Mouse (Mus musculus): ENCODE data around the gene Cd151. TPM values are rescaled to one million over a fixed set of nuclear protein-coding genes. Genes with fewer than 3 reads are reported as not detected.

Gene Cd151
- polyA plus RNA-seq, 1 experiment from 2014 or later: 49.6 TPM

DNA sequence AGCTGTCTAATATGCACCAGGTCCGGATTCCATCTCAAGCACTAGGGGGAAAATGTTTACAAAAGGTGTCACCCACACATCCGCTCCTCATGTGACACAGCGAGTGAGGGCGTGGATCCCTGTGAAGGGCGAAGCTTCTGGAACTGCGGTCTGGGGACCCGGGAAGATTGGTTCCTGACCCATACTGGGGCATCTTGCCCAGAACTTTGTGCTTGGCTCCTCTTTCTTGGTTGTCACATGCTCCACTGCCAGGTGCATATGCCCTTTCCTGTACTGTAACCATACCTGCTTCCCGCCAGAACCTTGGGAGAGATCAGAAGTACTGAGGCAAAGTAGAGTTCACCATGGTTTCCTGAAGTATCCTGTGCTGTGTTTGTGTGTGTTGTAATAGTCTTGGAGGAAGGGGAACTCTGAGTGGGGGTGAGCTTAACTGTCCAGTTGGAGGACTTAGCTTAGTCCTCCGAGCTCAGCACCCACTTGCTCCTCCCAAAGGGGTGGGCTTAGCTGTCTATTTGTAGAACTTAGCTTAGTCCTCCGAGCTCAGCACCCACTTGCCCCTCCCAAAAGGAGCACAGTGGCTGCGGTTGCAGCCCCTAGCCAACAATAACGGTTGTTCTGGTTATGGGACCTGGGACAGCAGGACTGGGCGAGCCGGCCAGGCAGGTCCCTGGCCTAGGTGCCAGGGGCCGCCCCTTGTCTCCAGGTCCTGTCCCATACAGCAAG is 6.6 kb upstream of the Cd151 start, which contains the start of gene Cracr2b:
Cracr2b (plus strand) TSS at position 704 of the 723 bp plus-strand sequence.
- Histone ChIP-seq H3K9ac (replicated peaks; ENCODE audit: low read depth, low read length) (peak within 1 kb of the TSS; percentile 45), H3K36me3 (ENCODE audit: control insufficient read depth, insufficient read depth, low read length) (peaks cover 8% of the 10 kb centered on the region; the same call in 1 of the 2 replicates), H3K4me3 (ENCODE audit: low read depth, low read length) (peak within 1 kb of the TSS; percentile 18), H3K27me3 (ENCODE audit: control insufficient read depth, insufficient read depth, low read length) (peaks cover 49% of the 10 kb centered on the region), H3K4me2 (ENCODE audit: low read depth, low read length) (peak within 1 kb of the TSS; percentile 54), H3K9me3 (ENCODE audit: control insufficient read depth, low read length) (no peaks in the 10 kb centered on the region), H3K27ac (ENCODE audit: low read depth, low read length) (no peak within 1 kb of the TSS), H3K4me1 (ENCODE audit: control insufficient read depth, insufficient read depth, low read length) (peaks cover 14% of the 10 kb centered on the region)
- no peak for ATAC-seq (ENCODE audit: low read depth)
- 81% methylated on average over 15 of the region's 15 CpGs for WGBS

- no peak overlapping the region for H3K27ac ChIP-seq (ENCODE audit: low read depth, low read length)
- WGBS: 3% methylated on average over 42 of the region's 59 CpGs
These were observed 5.5 kb upstream of the Cd151 start for GRCm38 (mm10) chr7:141461521-141462332.

DNA sequence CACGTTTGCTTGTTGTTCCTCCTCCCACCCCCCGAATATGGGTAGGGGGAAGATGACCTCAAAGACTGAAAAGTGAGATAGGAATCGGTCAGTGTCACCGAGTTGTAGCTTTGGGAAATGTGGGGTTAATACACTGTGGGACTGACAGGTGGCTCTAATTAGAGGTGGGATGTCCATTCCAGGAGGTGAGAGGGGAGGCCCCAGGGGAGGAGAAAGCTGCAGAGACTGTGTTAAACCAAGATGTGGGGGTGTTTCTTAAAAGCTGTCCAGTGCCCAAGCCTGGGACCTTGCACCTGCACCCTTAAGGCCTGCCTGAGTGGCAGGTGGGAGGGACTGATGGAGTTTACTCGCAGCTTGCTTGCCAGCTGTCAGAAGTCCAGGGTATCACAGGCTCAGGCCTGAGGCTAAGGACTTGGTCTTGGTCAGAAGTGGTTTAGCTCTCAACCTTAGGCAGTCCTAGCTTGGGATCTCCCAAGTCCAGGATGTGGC is 4.8 kb upstream of the Cd151 start:
- 11% methylated on average over 5 of the region's 5 CpGs for WGBS
- peak overlapping the region; percentile 18 for H3K4me3 ChIP-seq (ENCODE audit: low read depth, low read length)
- peak overlapping the region; percentile 54; the same call in 1 of the 2 replicates for H3K4me2 ChIP-seq (ENCODE audit: low read depth, low read length)
- peak overlapping the region; percentile 45; the same call in 1 of the 2 replicates for H3K9ac ChIP-seq (replicated peaks; ENCODE audit: low read depth, low read length)
- H3K4me1 ChIP-seq (ENCODE audit: control insufficient read depth, insufficient read depth, low read length): peaks cover 9% of the 10 kb centered on the region; the same call in 1 of the 2 replicates
- H3K36me3 ChIP-seq (ENCODE audit: control insufficient read depth, insufficient read depth, low read length): peaks cover 8% of the 10 kb centered on the region; the same call in 1 of the 2 replicates
- no peak overlapping the region for H3K27ac ChIP-seq (ENCODE audit: low read depth, low read length)
- no peak for ATAC-seq (ENCODE audit: low read depth)
- H3K9me3 ChIP-seq (ENCODE audit: control insufficient read depth, low read length): no peaks in the 10 kb centered on the region
- peaks cover 52% of the 10 kb centered on the region for H3K27me3 ChIP-seq (ENCODE audit: control insufficient read depth, insufficient read depth, low read length)

More at GRCm38 (mm10) chr7:141461521-141462332, 5.5 kb upstream of the Cd151 start:
- Histone ChIP-seq H3K4me1 (ENCODE audit: control insufficient read depth, insufficient read depth, low read length) (peaks cover 6% of the 10 kb centered on the region; the same call in 1 of the 2 replicates), H3K9ac (replicated peaks; ENCODE audit: low read depth, low read length) (peak overlapping the region; percentile 45), H3K36me3 (ENCODE audit: control insufficient read depth, insufficient read depth, low read length) (peaks cover 8% of the 10 kb centered on the region; the same call in 1 of the 2 replicates), H3K27me3 (ENCODE audit: control insufficient read depth, insufficient read depth, low read length) (peaks cover 52% of the 10 kb centered on the region), H3K9me3 (ENCODE audit: control insufficient read depth, low read length) (no peaks in the 10 kb centered on the region), H3K4me3 (ENCODE audit: low read depth, low read length) (peak overlapping the region; percentile 18), H3K4me2 (ENCODE audit: low read depth, low read length) (peak overlapping the region; percentile 54)
- no peak for ATAC-seq (ENCODE audit: low read depth)

GRCm38 (mm10) chr7:141463824-141464602 is 3.2 kb upstream of the Cd151 start:
- peaks cover 13% of the 10 kb centered on the region for H3K4me1 ChIP-seq (ENCODE audit: control insufficient read depth, insufficient read depth, low read length)
- H3K36me3 ChIP-seq (ENCODE audit: control insufficient read depth, insufficient read depth, low read length): peaks cover 8% of the 10 kb centered on the region; the same call in 1 of the 2 replicates
- no peak overlapping the region for H3K27ac ChIP-seq (ENCODE audit: low read depth, low read length)
- peaks cover 52% of the 10 kb centered on the region for H3K27me3 ChIP-seq (ENCODE audit: control insufficient read depth, insufficient read depth, low read length)
- ATAC-seq (ENCODE audit: low read depth): no peak
- WGBS: 14% methylated on average over 12 of the region's 12 CpGs
- H3K9me3 ChIP-seq (ENCODE audit: control insufficient read depth, low read length): no peaks in the 10 kb centered on the region
- no peak overlapping the region for H3K4me3 ChIP-seq (ENCODE audit: low read depth, low read length)
- H3K9ac ChIP-seq (replicated peaks; ENCODE audit: low read depth, low read length): 0 out of 2 replicates have a peak overlapping the region, but pooled peaks have one; percentile 1
- peak overlapping the region; percentile 32; the same call in 1 of the 2 replicates for H3K4me2 ChIP-seq (ENCODE audit: low read depth, low read length)

DNA sequence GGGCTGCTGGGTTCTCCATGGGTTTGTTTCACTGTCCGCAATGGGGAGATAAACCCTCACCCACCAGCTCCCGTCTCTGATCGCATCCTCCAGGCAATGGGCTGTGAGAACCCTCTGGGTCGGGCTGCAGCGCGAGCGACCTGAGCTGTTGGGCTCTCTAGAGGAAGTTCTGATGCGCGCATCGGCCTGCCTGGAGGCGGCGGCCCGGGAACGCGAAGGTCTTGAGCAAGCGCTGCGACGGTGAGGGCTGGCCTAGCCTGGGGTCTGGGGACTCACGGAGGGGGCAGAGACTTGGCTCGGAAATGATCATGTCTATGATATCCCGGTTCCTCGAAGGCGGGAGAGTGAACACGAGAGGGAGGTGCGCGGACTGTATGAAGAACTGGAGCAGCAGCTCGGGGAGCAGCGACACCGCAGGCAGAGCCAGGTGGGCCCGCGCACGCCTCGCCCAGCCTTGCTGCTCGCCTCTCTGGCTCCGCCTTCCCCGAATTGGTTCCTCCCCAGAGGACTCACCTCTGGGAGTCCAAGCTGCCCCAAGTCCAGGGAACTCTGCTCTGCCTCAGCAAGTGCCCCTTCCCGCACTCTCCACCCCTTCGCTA is 2.5 kb upstream of the Cd151 start:
- Histone ChIP-seq H3K4me3 (ENCODE audit: low read depth, low read length) (peak overlapping the region; percentile 12; the same call in 1 of the 2 replicates), H3K27me3 (ENCODE audit: control insufficient read depth, insufficient read depth, low read length) (peaks cover 46% of the 10 kb centered on the region), H3K9me3 (ENCODE audit: control insufficient read depth, low read length) (no peaks in the 10 kb centered on the region), H3K27ac (ENCODE audit: low read depth, low read length) (no peak overlapping the region), H3K9ac (replicated peaks; ENCODE audit: low read depth, low read length) (no peak overlapping the region), H3K4me1 (ENCODE audit: control insufficient read depth, insufficient read depth, low read length) (peaks cover 20% of the 10 kb centered on the region), H3K36me3 (ENCODE audit: control insufficient read depth, insufficient read depth, low read length) (peaks cover 1% of the 10 kb centered on the region; the same call in 1 of the 2 replicates), H3K4me2 (ENCODE audit: low read depth, low read length) (peak overlapping the region; percentile 32; the same call in 1 of the 2 replicates)
- ATAC-seq (ENCODE audit: low read depth): no peak
- 4% methylated on average over 35 of the region's 38 CpGs for WGBS

DNA sequence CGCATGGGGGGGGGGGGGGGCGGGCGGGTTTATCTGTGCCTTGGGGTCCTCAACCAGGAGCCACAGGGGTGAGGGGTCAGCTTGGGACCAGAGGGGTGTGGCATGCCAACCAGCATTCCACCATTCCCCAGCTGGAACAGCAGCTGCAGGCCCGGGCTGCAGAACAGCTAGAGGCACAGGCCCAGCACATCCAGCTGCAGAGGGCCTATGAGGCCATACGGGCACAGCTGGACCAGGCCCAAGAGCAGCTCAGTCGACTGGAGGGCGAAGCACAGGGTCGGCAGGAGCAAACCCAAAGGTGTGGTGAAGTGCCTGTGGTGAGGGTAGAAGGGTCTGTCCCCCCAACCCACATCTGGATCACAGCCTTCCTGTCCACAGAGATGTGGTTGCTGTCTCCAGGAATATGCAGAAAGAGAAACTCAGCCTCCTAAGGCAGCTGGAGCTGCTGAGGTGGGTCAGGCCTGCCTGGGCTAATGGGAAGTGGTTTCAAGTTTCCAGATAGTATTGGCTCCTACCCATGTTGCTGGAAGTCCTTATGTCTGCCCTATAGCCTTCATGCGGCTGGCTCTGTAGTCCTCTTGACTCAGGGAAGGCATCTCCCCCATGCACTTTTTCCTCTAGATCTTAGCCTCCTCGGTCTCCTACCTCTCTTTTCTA is 1.7 kb upstream of the Cd151 start:
- H3K9me3 ChIP-seq (ENCODE audit: control insufficient read depth, low read length): no peaks in the 10 kb centered on the region
- peaks cover 7% of the 10 kb centered on the region for H3K36me3 ChIP-seq (ENCODE audit: control insufficient read depth, insufficient read depth, low read length)
- peaks cover 22% of the 10 kb centered on the region for H3K4me1 ChIP-seq (ENCODE audit: control insufficient read depth, insufficient read depth, low read length)
- peaks cover 41% of the 10 kb centered on the region for H3K27me3 ChIP-seq (ENCODE audit: control insufficient read depth, insufficient read depth, low read length)
- no peak overlapping the region for H3K27ac ChIP-seq (ENCODE audit: low read depth, low read length)
- WGBS: 38% methylated on average over 10 of the region's 10 CpGs
- H3K4me2 ChIP-seq (ENCODE audit: low read depth, low read length): no peak overlapping the region
- no peak overlapping the region for H3K9ac ChIP-seq (replicated peaks; ENCODE audit: low read depth, low read length)
- H3K4me3 ChIP-seq (ENCODE audit: low read depth, low read length): no peak overlapping the region
- no peak for ATAC-seq (ENCODE audit: low read depth)

DNA sequence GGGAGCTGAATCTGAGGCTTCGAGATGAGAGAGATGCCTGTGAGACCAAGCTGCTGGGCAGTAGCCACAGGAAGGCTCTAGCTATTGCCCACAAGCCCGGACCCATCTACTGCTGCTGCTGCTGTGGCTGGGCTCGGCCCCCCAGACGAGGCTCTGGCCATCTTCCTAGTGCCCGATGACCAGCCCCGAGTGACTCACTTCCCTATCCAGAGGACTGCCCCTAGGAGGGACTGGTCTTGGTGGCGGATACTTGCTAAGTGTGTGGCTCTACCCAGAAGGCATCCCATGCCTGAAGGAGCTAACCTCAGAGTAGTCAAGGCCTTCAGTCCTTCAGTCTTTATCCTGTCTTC is 1.2 kb upstream of the Cd151 start:
- Histone ChIP-seq H3K4me2 (ENCODE audit: low read depth, low read length) (no peak overlapping the region), H3K36me3 (ENCODE audit: control insufficient read depth, insufficient read depth, low read length) (peaks cover 11% of the 10 kb centered on the region), H3K4me3 (ENCODE audit: low read depth, low read length) (no peak overlapping the region), H3K9ac (replicated peaks; ENCODE audit: low read depth, low read length) (no peak overlapping the region), H3K4me1 (ENCODE audit: control insufficient read depth, insufficient read depth, low read length) (peaks cover 22% of the 10 kb centered on the region), H3K27ac (ENCODE audit: low read depth, low read length) (no peak overlapping the region), H3K27me3 (ENCODE audit: control insufficient read depth, insufficient read depth, low read length) (peaks cover 36% of the 10 kb centered on the region), H3K9me3 (ENCODE audit: control insufficient read depth, low read length) (no peaks in the 10 kb centered on the region)
- ATAC-seq (ENCODE audit: low read depth): no peak
- WGBS: 83% methylated on average over 7 of the region's 7 CpGs

Measured in neural tube, embryonic 14.5 days (tissue).